Mouse (Mus musculus) thymus, postnatal 4 days (tissue): ENCODE data around the gene Insyn1.

ENCODE experiments used
- DNase-seq: peaks from one replicate; pipeline ENCODE4 v3.0.0; 2021

Gene Insyn1

GRCm38 (mm10) chr9:58489133-58489864, 896 bp downstream of the Insyn1 start:
- no peak for DNase-seq

- DNase-seq = no peak
Observed at GRCm38 (mm10) chr9:58489865-58490165, 1.4 kb downstream of the Insyn1 start.

DNA sequence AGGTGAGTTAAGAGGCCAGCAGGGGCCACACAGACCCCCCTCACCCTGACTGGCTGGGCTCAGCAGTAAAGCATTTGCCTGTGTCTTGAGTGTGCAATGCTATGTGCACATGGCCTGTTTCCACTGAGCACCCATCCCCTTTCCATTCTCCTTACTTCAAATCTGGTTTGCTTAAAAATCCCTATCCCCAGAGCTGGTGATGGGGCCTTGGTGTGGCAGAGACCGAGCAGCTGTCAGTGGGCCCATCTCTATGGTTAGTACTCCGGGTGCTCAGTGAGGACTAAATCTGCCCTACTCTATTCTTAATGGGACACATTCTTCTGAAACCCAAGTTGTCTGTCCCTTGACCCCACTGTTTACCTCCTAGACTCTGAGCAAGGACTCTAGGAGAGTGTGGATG, 2.0 kb downstream of the Insyn1 start:
- DNase-seq = no peak

- peak; percentile 44 for DNase-seq
Observed at GRCm38 (mm10) chr9:58495035-58495434, 6.6 kb downstream of the Insyn1 start.

DNA sequence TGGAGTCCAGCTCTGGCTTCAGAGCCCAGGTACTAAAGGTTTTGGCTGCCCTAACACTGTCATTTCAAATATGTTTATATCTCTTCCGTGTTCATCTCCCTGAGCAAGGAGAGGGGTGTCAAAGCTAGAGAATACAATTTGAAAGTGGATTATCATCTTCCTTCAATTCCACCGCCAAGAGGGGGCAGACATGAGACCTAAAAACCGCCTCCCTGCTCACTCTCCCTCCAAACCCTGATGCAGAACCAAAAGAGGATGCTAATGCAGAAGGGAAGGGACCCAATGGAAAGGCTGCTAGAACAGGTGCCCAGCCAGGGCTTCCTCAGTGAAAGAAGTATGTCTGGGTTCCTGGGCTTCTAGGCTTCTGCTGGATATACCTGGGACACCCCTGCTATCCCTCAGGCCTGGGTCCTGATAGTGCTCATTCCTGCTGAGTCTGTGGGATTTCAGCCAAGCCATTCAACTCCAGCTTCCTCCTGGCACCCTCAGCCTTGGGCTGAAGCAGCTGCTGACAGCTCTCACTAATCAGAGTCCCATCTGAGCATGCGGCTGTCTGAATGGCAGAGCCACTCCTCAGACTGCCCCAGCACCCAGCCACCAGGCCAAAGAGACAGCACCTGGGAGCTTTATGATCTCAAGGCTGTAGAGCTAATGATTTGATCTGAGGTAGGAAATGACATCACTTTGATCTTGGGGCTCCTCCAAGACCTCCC, 8.2 kb downstream of the Insyn1 start:
- DNase-seq = peak; percentile 67

DNA sequence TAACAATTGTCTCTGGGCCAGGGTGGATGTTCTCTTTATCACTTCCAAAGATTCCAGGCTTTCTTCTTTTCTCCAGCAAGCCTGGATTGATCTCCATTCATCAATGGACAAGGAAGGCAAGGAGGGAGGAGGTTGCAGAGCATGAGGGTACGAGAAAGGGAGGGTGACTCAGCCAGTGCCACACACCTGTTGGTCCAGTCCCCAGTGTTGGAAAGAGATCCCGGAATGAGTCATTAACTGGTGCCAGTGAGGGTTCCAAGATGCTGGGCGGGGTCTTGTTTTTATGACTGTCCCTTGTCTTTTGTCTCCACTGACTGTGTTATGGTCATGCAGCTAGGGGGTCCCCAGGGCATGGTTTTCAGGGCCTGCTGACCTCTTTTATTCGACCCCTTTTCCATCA, 9.5 kb downstream of the Insyn1 start:
- DNase-seq = no peak

DNA sequence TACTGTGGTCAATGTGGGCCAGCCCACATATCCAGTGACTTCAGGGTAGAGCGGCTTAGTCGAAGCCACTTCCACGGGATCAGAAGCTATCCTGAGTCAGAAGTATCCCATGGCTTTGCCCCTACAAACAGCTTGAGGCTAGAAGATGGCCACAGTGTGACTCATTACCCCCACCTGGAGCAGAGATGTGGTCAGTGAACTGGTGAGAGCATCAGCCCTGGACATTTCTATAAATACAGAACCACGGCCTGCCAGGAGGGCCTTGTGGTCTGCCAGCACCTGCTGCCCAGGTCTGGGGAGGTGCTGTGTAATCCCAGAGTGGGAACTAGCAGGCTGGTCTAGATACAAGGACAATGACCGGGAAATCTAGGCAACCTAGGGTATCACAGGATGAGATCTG, 12.5 kb downstream of the Insyn1 start:
- DNase-seq = no peak

- DNase-seq = peak; percentile 56
Observed at GRCm38 (mm10) chr9:58507216-58508005, 19.0 kb downstream of the Insyn1 start.

GRCm38 (mm10) chr9:58510452-58510851, 22.0 kb downstream of the Insyn1 start:
- DNase-seq = no peak

DNA sequence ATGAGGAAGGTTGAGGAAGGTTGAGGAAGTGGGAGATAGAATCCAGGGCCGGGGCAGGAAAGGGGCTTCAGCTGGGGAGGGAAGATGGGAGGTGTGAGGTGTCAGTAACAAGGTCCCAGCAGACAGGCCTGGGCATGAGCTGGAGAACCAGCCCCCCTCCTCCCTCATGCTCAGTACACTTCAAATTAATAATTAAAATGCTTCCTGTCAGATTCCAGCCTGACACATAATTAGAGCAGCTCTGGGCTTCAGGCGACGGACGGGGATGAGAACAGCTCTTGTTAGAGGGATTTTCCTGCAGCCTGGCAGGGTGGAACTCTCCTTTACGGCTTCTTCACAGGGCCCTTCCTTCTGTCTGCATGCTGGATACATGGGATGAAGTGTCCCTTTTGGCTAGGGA, 25.3 kb downstream of the Insyn1 start:
- no peak for DNase-seq

DNA sequence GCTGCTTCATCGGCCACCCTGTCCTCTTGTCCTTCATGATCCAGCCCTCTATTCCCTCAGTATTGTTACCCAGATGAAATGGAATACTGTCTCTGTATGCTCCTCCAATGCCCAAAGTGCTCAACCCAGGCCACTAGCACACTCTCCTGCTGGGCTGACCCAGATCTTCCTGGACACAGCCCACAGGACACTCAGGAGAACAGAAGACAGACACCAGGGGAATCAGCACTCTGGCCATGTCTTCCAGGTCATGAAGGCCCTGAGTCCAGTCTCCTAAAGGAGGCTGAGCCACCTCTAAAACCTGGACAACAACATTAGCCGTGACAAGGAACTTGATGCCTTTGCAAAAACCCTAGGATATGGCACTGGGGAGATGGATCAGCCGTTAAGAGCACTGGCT, 28.1 kb downstream of the Insyn1 start:
- no peak for DNase-seq

- DNase-seq = peak; percentile 35
Observed at GRCm38 (mm10) chr9:58517866-58518750, 29.7 kb downstream of the Insyn1 start.

DNA sequence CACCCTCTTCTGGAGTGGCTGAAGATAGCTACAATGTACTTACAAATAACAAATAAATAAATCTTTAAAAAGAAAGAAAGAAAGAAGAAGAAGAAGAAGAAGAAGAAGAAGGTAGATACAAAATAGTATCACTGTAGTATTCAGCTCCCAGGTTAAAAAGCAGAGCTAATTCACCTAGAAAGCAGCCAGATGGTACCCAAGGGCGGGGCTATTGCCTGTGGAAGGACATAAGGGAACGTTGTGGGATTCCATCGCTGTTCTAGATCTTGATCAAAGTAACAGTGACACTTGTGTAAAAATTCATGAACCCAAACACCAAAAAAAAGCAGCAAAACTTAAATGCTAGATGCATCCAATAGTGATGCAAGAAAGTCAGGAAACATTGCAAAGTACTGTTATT, 31.6 kb downstream of the Insyn1 start:
- no peak for DNase-seq

- no peak for DNase-seq
Observed at GRCm38 (mm10) chr9:58520816-58521581, 32.6 kb downstream of the Insyn1 start.

- no peak for DNase-seq
Observed at GRCm38 (mm10) chr9:58521883-58522423, 33.5 kb downstream of the Insyn1 start.

DNA sequence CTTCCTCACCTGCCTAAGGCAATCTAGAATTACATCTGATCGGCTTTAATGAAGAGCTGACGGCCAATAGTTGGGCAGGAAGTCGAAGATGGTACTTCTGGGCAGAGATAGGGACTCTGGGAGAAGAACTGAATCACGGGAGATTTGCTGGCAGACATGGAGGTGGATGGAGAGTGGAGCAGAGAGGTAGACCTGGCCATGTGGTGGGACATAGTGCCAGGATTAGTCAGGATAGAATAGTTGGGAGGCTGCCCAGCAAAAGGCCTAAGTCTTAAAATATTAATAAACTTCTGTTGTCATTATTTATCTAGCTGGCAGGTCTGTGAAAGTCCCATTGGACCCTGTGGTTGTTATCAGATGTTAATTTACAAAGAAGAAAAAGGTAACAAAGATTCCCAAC, 36.7 kb downstream of the Insyn1 start:
- DNase-seq = no peak

GRCm38 (mm10) chr9:58527841-58528240, 39.4 kb downstream of the Insyn1 start:
- DNase-seq = no peak

DNA sequence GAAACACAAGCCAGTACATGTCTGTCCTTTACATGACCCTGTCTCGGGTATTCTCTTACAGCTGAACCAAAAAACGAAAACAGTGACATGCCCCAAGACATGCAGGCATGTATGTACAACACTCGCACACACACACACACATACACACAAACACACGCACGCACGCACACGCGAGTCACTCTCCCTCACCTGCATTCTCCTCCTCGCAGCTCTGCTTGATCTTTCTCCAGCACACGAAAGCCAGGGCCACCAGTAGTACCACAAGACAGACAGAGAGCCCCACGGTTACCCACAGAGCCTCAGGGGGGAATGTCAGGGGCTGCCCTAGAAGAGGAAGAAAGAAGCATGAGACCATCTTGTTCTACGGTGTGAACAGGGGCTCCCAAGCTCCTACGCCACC, 42.0 kb downstream of the Insyn1 start:
- no peak for DNase-seq

DNA sequence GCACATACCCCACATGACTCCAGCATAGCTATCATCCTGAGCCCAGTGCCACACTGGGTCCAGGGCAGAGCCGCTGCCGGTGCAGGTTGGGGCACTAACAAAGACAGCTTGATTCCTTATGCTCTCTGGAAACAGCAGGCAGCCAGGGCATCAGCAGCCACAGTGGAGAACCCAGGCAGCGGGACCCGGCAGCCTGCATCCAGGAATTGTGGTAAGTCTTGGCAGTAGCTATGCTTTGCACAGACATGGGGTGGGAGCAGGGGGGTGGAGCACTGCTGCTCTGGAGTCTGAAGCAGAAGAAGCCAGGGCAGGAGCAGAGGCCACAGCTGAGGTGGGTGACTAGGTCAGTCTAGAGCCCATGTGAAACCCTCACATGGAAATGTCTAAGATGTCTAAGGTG, 43.8 kb downstream of the Insyn1 start:
- no peak for DNase-seq

- DNase-seq = no peak
Observed at GRCm38 (mm10) chr9:58533322-58533721, 44.9 kb downstream of the Insyn1 start.

GRCm38 (mm10) chr9:58534766-58535165, 46.4 kb downstream of the Insyn1 start:
- peak; percentile 63 for DNase-seq
